Mouse (Mus musculus): Measurements from ENCODE around the gene Magt1. TPM values are rescaled to one million over a fixed set of nuclear protein-coding genes. Genes with fewer than 3 reads are reported as not detected.

The Magt1 gene
- polyA plus RNA-seq, 1 experiment from 2014 or later, result 56.8 TPM

DNA sequence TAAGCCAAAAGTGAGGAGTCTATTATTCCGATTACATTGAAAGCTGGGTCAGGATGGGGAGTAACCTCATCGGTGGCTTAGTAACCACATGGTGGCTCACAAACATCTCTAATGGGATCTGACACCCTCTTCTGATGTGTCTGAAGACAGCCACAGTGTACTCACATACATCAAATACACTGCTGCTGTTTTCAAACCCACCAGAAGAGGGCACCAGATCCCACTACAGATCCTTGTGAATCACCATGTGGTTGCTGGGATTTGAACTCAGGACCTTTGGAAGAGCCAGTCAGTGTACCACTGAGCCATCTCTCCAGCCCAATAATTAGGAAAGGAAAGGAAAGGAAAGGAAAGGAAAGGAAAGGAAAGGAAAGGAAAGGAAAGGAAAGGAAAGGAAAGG, 90.3 kb downstream of the Magt1 start:
- Histone ChIP-seq H3K27me3 (no peaks in the 10 kb centered on the region), H3K4me1 (0 out of 2 replicates have a peak, but pooled peaks cover 5% of the 10 kb centered on the region), H3K27ac (replicated peaks) (no peak overlapping the region), H3K36me3 (no peaks in the 10 kb centered on the region), H3K9me3 (replicated peaks) (no peaks in the 10 kb centered on the region), H3K9ac (no peak overlapping the region), H3K4me2 (replicated peaks) (no peak overlapping the region), H3K4me3 (replicated peaks) (no peak overlapping the region)
- ATAC-seq (ENCODE audit: insufficient number of reproducible peaks, low FRiP score, low TSS enrichment, low read depth), result no peak
- WGBS, result 83% methylated on average over 2 of the region's 2 CpGs

Other genes with a start within 250 kb of the Magt1 start
- 1.2 and 1.4 TPM in 2 replicates for gene Fgf16, start 247.6 kb downstream of the Magt1 start, polyA plus RNA-seq (2015; fragmentation: Nextera tagmentation; extraction: Ambion mirVana)
- gene Atrx, start 82.5 kb downstream of the Magt1 start, polyA plus RNA-seq (2015; fragmentation: Nextera tagmentation; extraction: Ambion mirVana), result 174 and 175 TPM in 2 replicates
- 330 and 354 TPM in 2 replicates for gene Cox7b, start 3.8 kb upstream of the Magt1 start, polyA plus RNA-seq (2015; fragmentation: Nextera tagmentation; extraction: Ambion mirVana)
- gene Atp7a, start 15.4 kb upstream of the Magt1 start, polyA plus RNA-seq (2015; fragmentation: Nextera tagmentation; extraction: Ambion mirVana), result 20.4 and 21.2 TPM in 2 replicates
- 1.00 and 1.3 TPM in 2 replicates for gene Tlr13, start 131.3 kb upstream of the Magt1 start, polyA plus RNA-seq (2015; fragmentation: Nextera tagmentation; extraction: Ambion mirVana)
- 281 and 326 TPM in 2 replicates for gene Pgk1, start 175.2 kb upstream of the Magt1 start, polyA plus RNA-seq (2015; fragmentation: Nextera tagmentation; extraction: Ambion mirVana)
- gene Taf9b, start 209.3 kb upstream of the Magt1 start, polyA plus RNA-seq (2015; fragmentation: Nextera tagmentation; extraction: Ambion mirVana), result 9.2 and 9.5 TPM in 2 replicates
- gene Fnd3c2, start 243.5 kb upstream of the Magt1 start, polyA plus RNA-seq (2015; fragmentation: Nextera tagmentation; extraction: Ambion mirVana), result not detected in 2 replicates